In genomic region chr5:150654548-150654947, GRCm38 (mm10) we compare ENCODE assay signal across 25 mouse cellular contexts.
"Had no signal": no experiment of that assay in that cellular context is flagged by ENCODE, and none has a peak within 500 bp of the region (broad histone marks: within the 10 kb centered on the region; RNA-seq: fewer than 3 reads in every experiment).

No protein-coding gene starts in this region.

- H3K27me3 ChIP-seq: heart, embryonic 12.5 days; hindbrain, embryonic 12.5 days; intestine, embryonic 15.5 days; limb, embryonic 12.5 days; liver, embryonic 13.5 days had no signal

- H3K9me3 ChIP-seq: heart, embryonic 10.5 days; heart, embryonic 12.5 days; hindbrain, embryonic 10.5 days; hindbrain, embryonic 12.5 days; intestine, embryonic 15.5 days; limb, embryonic 10.5 days; limb, embryonic 12.5 days; liver, embryonic 13.5 days had no signal

- ATAC-seq: hindbrain, embryonic 16.5 days; inflammation-experienced regulatory T-cells, adult 6 months; intestine, embryonic 15.5 days; intestine, postnatal 0 days had no signal

- H3K4me3 ChIP-seq: heart, embryonic 10.5 days; heart, embryonic 12.5 days; hindbrain, embryonic 10.5 days; hindbrain, embryonic 12.5 days; intestine, embryonic 15.5 days; left cerebral cortex, adult 2 months; limb, embryonic 10.5 days; limb, embryonic 12.5 days; liver, embryonic 13.5 days had no signal

- H3K36me3 ChIP-seq: hindbrain, embryonic 12.5 days; intestine, embryonic 15.5 days had no signal

- H3K9ac ChIP-seq: heart, embryonic 12.5 days; hindbrain, embryonic 12.5 days; hindbrain, embryonic 14.5 days; intestine, embryonic 15.5 days; limb, embryonic 12.5 days; liver, embryonic 13.5 days had no signal

- DNase-seq: gastrocnemius, postnatal 14 days; gastrocnemius, postnatal 36 days; heart, postnatal 10 days; heart, postnatal 4 days; kidney, adult 18-20 months; kidney, adult 8-10 months; kidney, postnatal 10 days; kidney, postnatal 25 days; kidney, postnatal 4 days; layer of hippocampus, adult 9-11 months; liver; liver, embryonic 13.5 days had no signal

- H3K27ac ChIP-seq: heart, embryonic 10.5 days; hindbrain, embryonic 10.5 days; hindbrain, embryonic 12.5 days; hindbrain, embryonic 14.5 days; intestine, embryonic 15.5 days; left cerebral cortex, adult 2 months; limb, embryonic 10.5 days; limb, embryonic 12.5 days; liver, embryonic 13.5 days had no signal

- H3K4me1 ChIP-seq: heart, embryonic 10.5 days; hindbrain, embryonic 10.5 days; limb, embryonic 10.5 days had no signal

- H3K4me2 ChIP-seq: heart, embryonic 12.5 days; hindbrain, embryonic 12.5 days; hindbrain, embryonic 14.5 days; intestine, embryonic 15.5 days; limb, embryonic 12.5 days; liver, embryonic 11.5 days; liver, embryonic 13.5 days had no signal
